Mouse (Mus musculus) Muller cell, postnatal 12 days (primary cell): Measurements from ENCODE around the gene Coro1b.

Experiments used
- DNase-seq: peaks from one replicate; pipeline ENCODE4 v3.0.0-alpha.2; 2015; ENCODE audit errors: inconsistent ontology term

The Coro1b gene

GRCm38 (mm10) chr19:4148491-4148806 lies at the start of gene Coro1b:
TSS of gene Coro1b (plus strand) at chr19:4148619.
- DNase-seq = peak; percentile 97

GRCm38 (mm10) chr19:4099056-4099455 lies 49.4 kb upstream of the Coro1b start:
- peak; percentile 91 for DNase-seq

GRCm38 (mm10) chr19:4099837-4100717 lies 48.3 kb upstream of the Coro1b start, which contains the start of gene Pitpnm1:
TSS of gene Pitpnm1 (plus strand) at chr19:4099998.
- DNase-seq = peak; percentile 82

- peak; percentile 68 for DNase-seq
Observed at GRCm38 (mm10) chr19:4100718-4101261, 47.6 kb upstream of the Coro1b start.

- no peak for DNase-seq
Observed at GRCm38 (mm10) chr19:4101466-4101865, 47.0 kb upstream of the Coro1b start.

- DNase-seq = no peak
Observed at GRCm38 (mm10) chr19:4102049-4102448, 46.4 kb upstream of the Coro1b start.

- DNase-seq = no peak
Observed at GRCm38 (mm10) chr19:4102626-4103025, 45.8 kb upstream of the Coro1b start.

- no peak for DNase-seq
Observed at GRCm38 (mm10) chr19:4103294-4103693, 45.1 kb upstream of the Coro1b start.

GRCm38 (mm10) chr19:4103792-4104191 lies 44.6 kb upstream of the Coro1b start:
- no peak for DNase-seq

- DNase-seq = no peak
Observed at GRCm38 (mm10) chr19:4104675-4105194, 43.7 kb upstream of the Coro1b start.

GRCm38 (mm10) chr19:4106654-4107053 lies 41.8 kb upstream of the Coro1b start:
- no peak for DNase-seq

- DNase-seq = no peak
Observed at GRCm38 (mm10) chr19:4108535-4108934, 39.9 kb upstream of the Coro1b start.

GRCm38 (mm10) chr19:4112063-4112960 lies 36.1 kb upstream of the Coro1b start:
- no peak for DNase-seq

- peak; percentile 91 for DNase-seq
Observed at GRCm38 (mm10) chr19:4113186-4113805, 35.1 kb upstream of the Coro1b start.

GRCm38 (mm10) chr19:4113806-4114230 lies 34.6 kb upstream of the Coro1b start:
- DNase-seq = no peak

- DNase-seq = no peak
Observed at GRCm38 (mm10) chr19:4114551-4114950, 33.9 kb upstream of the Coro1b start.

GRCm38 (mm10) chr19:4115144-4115543 lies 33.3 kb upstream of the Coro1b start:
- no peak for DNase-seq

- DNase-seq = no peak
Observed at GRCm38 (mm10) chr19:4115816-4116215, 32.6 kb upstream of the Coro1b start.

GRCm38 (mm10) chr19:4117006-4117405 lies 31.4 kb upstream of the Coro1b start:
- no peak for DNase-seq

- DNase-seq = no peak
Observed at GRCm38 (mm10) chr19:4118350-4118749, 30.1 kb upstream of the Coro1b start.

GRCm38 (mm10) chr19:4119716-4120487 lies 28.5 kb upstream of the Coro1b start:
- DNase-seq = no peak
